Mouse (Mus musculus): ENCODE data around the gene Actb. TPM values are rescaled to one million over a fixed set of nuclear protein-coding genes. Genes with fewer than 3 reads are reported as not detected.
A peak's percentile ranks its signal among the peaks of the same experiment; 100 is the strongest.

Gene Actb
- polyA plus RNA-seq, 1 experiment from 2014 or later, result 5,943 TPM

DNA sequence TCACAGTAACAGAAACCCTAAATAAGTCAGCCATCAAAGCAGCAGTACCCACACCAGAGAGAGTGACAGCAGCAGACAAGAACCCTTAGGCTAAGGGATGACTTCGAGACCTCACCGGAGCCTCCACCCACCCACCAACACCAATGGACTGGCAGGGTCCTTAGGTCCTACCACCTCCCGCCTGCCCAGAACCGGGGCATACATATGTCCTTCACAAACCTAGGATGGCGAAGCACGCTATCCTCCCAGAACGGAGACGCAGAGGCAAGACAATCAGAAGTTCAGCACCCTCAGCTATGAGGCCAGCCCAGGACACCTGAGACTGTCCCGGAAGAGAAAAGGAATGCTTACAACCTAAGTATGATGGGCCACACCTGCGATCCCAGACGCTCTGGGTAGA is 24.1 kb downstream of the Actb start:
- Histone ChIP-seq H3K4me1 (replicated peaks) (peaks cover 34% of the 10 kb centered on the region), H3K4me3 (no peak overlapping the region), H3K9me3 (replicated peaks) (no peaks in the 10 kb centered on the region), H3K27me3 (no peaks in the 10 kb centered on the region), H3K9ac (no peak overlapping the region), H3K27ac (no peak overlapping the region), H3K4me2 (no peak overlapping the region), H3K36me3 (peaks cover 32% of the 10 kb centered on the region)
- no peak for ATAC-seq (replicated peaks; ENCODE audit: insufficient number of reproducible peaks, insufficient read depth, low FRiP score, low read depth)
- WGBS, result 84% methylated on average over 11 of the region's 11 CpGs

- Histone ChIP-seq H3K4me3 (no peak overlapping the region), H3K27ac (peak overlapping the region; percentile 66), H3K9ac (no peak overlapping the region), H3K36me3 (peaks cover 31% of the 10 kb centered on the region), H3K27me3 (no peaks in the 10 kb centered on the region), H3K4me2 (no peak overlapping the region), H3K9me3 (replicated peaks) (no peaks in the 10 kb centered on the region), H3K4me1 (replicated peaks) (peaks cover 33% of the 10 kb centered on the region)
- no peak for ATAC-seq (replicated peaks; ENCODE audit: insufficient number of reproducible peaks, insufficient read depth, low FRiP score, low read depth)
- WGBS, result 65% methylated on average over 8 of the region's 8 CpGs
Measured at GRCm38 (mm10) chr5:142881936-142882335, 24.6 kb downstream of the Actb start.

GRCm38 (mm10) chr5:142880806-142881516 is 25.6 kb downstream of the Actb start:
- peaks cover 24% of the 10 kb centered on the region for H3K36me3 ChIP-seq
- peak; percentile 35; the same call in 1 of the 2 replicates for ATAC-seq (replicated peaks; ENCODE audit: insufficient number of reproducible peaks, insufficient read depth, low FRiP score, low read depth)
- H3K9ac ChIP-seq, result no peak overlapping the region
- H3K27ac ChIP-seq, result peak overlapping the region; percentile 66
- no peaks in the 10 kb centered on the region for H3K27me3 ChIP-seq
- H3K4me1 ChIP-seq (replicated peaks), result peaks cover 30% of the 10 kb centered on the region
- no peak overlapping the region for H3K4me3 ChIP-seq
- H3K9me3 ChIP-seq (replicated peaks), result no peaks in the 10 kb centered on the region
- whole genome bisulfite sequencing, result 44% methylated on average over 13 of the region's 13 CpGs
- peak overlapping the region; percentile 18; the same call in 1 of the 2 replicates for H3K4me2 ChIP-seq

DNA sequence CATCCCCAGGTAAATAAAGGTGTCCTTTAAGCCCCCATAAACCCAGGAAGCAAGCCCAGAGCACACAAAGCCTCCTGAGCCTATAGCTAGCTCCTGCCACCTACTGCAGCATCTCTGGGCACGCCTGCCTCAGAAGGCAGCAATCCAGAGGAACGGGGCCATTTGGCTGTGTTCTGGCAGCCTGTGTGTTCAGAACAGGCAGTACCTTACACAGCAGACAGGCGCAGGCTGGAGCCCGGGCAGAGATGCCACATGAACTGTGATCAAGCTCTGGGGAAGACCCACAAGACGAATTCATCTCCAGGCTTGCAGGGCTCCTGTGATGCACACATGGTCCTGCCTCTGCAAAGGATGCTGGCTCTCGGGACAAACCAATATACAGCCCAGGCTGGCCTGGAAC is 26.3 kb downstream of the Actb start:
- Histone ChIP-seq H3K4me3 (no peak overlapping the region), H3K27ac (peak overlapping the region; percentile 66; the same call in 1 of the 2 replicates), H3K4me1 (replicated peaks) (peaks cover 30% of the 10 kb centered on the region), H3K4me2 (no peak overlapping the region), H3K36me3 (peaks cover 24% of the 10 kb centered on the region), H3K27me3 (no peaks in the 10 kb centered on the region), H3K9ac (no peak overlapping the region), H3K9me3 (replicated peaks) (no peaks in the 10 kb centered on the region)
- ATAC-seq (replicated peaks; ENCODE audit: insufficient number of reproducible peaks, insufficient read depth, low FRiP score, low read depth), result no peak
- 81% methylated on average over 6 of the region's 6 CpGs for WGBS

GRCm38 (mm10) chr5:142879318-142880175 is 27.0 kb downstream of the Actb start:
- no peak overlapping the region for H3K27ac ChIP-seq
- H3K4me1 ChIP-seq (replicated peaks), result peaks cover 30% of the 10 kb centered on the region
- no peaks in the 10 kb centered on the region for H3K27me3 ChIP-seq
- peaks cover 19% of the 10 kb centered on the region; the same call in 1 of the 2 replicates for H3K36me3 ChIP-seq
- no peak overlapping the region for H3K4me3 ChIP-seq
- WGBS, result 57% methylated on average over 8 of the region's 8 CpGs
- ATAC-seq (replicated peaks; ENCODE audit: insufficient number of reproducible peaks, insufficient read depth, low FRiP score, low read depth), result peak; percentile 61; the same call in 1 of the 2 replicates
- H3K9me3 ChIP-seq (replicated peaks), result no peaks in the 10 kb centered on the region
- H3K9ac ChIP-seq, result no peak overlapping the region
- H3K4me2 ChIP-seq, result no peak overlapping the region

DNA sequence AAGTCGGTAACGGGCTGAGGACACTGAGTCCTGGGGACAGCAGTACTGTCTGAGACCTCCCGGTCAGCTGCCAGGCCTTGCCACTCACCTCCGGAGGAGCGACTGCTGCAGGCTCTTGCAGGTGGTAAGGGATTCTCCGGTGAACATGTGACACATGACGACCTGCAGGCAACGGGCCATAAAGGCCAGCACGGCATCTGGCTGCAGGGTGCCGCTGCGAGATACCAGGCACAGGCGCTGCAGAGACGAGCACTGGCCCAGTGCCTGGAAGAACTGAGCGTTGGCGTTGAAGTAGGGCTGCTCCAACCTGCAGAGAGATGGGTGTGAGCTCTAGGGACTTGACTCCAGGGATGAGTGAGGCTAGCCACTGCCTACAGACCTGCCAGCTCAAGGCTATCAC is 28.0 kb downstream of the Actb start:
- H3K36me3 ChIP-seq, result peaks cover 19% of the 10 kb centered on the region; the same call in 1 of the 2 replicates

DNA sequence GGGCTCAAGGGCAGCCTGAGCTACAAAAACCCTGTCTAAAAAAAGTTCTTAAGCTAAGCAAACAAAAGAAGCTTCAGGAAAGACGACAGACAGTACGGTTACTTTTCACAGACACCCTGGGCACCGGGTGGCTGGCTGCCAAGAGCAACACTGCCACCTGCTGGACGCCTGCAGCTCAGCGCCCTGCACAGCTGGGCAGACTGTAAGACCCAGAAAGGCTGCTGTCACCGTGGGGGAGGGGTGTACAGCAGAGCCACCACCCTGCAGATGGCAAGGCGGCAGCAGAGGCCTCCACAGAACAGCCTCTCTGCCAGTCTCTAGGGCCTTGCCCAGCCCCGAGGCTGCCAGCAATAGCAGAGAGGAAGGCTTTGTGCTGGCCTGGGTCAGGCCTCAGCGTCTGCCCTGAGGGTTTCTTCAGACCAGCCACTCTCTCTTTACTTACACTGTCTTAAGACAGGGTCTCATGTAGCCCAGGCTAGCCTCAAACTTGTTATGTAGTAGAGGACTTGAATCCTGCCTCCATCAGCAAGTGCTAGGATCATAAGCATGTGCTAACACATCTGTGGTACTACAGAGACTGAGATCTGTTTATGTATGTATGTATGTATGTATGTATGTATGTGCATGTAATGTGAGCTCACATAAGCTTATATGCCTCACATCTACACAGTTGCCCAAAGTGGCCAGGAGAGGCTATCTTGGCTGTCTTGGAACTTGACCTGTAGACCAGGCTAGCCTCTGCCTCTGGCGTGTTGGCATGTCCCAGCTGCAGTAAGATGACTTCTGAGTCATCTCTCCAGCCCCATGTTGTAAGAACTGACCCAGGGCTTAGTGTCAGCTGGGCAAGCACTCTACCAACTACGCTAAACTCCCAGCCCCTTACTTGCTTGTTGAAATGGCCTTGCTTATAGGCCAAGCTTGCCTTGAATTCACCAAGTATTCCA is 28.9 kb downstream of the Actb start:
- H3K4me2 ChIP-seq, result no peak overlapping the region
- H3K4me3 ChIP-seq, result no peak overlapping the region
- 27% methylated on average over 11 of the region's 11 CpGs for WGBS
- H3K9me3 ChIP-seq (replicated peaks), result no peaks in the 10 kb centered on the region
- no peak overlapping the region for H3K27ac ChIP-seq
- H3K36me3 ChIP-seq, result peaks cover 20% of the 10 kb centered on the region; the same call in 1 of the 2 replicates
- H3K9ac ChIP-seq, result no peak overlapping the region
- peaks cover 30% of the 10 kb centered on the region for H3K4me1 ChIP-seq (replicated peaks)
- no peaks in the 10 kb centered on the region for H3K27me3 ChIP-seq
- ATAC-seq (replicated peaks; ENCODE audit: insufficient number of reproducible peaks, insufficient read depth, low FRiP score, low read depth), result no peak; the same call in 1 of the 2 replicates

More for the DNA sequence above, 28.0 kb downstream of the Actb start:
- Histone ChIP-seq H3K9ac (no peak overlapping the region), H3K9me3 (replicated peaks) (no peaks in the 10 kb centered on the region), H3K4me2 (no peak overlapping the region), H3K27me3 (no peaks in the 10 kb centered on the region), H3K4me3 (no peak overlapping the region), H3K27ac (no peak overlapping the region), H3K4me1 (replicated peaks) (peaks cover 30% of the 10 kb centered on the region)
- no peak for ATAC-seq (replicated peaks; ENCODE audit: insufficient number of reproducible peaks, insufficient read depth, low FRiP score, low read depth)
- WGBS, result 71% methylated on average over 15 of the region's 15 CpGs

DNA sequence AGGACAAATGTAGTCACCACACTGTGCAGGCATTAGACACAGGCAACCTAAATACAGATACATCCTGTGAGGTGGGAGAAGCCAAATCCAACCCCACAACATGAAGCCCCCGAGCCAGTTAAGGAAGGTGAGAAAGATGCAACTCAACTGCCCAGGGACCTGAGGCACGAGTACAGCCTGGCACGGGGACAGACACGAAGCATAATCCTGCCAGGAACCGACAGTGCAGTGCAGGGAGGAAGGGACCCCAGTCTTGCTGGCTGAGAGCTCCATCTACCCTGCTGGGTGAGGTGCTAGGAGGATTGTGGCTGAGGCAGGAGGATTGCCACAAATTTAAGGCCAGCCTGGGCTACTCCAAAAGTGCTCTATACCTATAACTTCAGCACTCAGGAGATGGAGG is 29.7 kb downstream of the Actb start:
- no peak overlapping the region for H3K9ac ChIP-seq
- no peak for ATAC-seq (replicated peaks; ENCODE audit: insufficient number of reproducible peaks, insufficient read depth, low FRiP score, low read depth)
- no peak overlapping the region for H3K27ac ChIP-seq
- H3K4me1 ChIP-seq (replicated peaks), result peaks cover 34% of the 10 kb centered on the region
- no peaks in the 10 kb centered on the region for H3K9me3 ChIP-seq (replicated peaks)
- H3K4me3 ChIP-seq, result no peak overlapping the region
- H3K36me3 ChIP-seq, result peaks cover 27% of the 10 kb centered on the region; the same call in 1 of the 2 replicates
- 80% methylated on average over 5 of the region's 5 CpGs for WGBS
- H3K4me2 ChIP-seq, result no peak overlapping the region
- H3K27me3 ChIP-seq, result no peaks in the 10 kb centered on the region

DNA sequence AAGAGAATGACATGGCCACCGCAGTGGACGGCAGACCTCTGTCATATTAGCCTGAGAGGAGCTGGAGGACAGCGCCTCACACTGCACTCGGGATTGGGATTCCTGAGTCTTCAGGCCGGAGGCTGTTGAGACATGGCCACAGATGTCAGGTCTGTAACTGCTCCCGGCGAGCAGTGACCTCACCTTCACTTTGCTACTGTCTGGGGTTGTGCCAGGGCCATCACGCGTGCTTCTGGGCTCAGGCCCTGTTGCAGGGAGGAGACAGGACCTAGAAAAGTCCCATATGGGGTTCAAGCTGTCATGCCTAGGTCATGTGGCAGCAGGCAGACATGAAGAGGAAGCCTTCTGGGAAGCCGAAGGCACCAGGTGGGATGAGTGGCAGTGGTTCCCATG is 31.0 kb downstream of the Actb start:
- 85% methylated on average over 10 of the region's 10 CpGs for WGBS
- no peak overlapping the region for H3K9ac ChIP-seq
- H3K27me3 ChIP-seq, result no peaks in the 10 kb centered on the region
- H3K36me3 ChIP-seq, result peaks cover 35% of the 10 kb centered on the region
- peaks cover 24% of the 10 kb centered on the region for H3K4me1 ChIP-seq (replicated peaks)
- ATAC-seq (replicated peaks; ENCODE audit: insufficient number of reproducible peaks, insufficient read depth, low FRiP score, low read depth), result no peak
- no peak overlapping the region for H3K4me2 ChIP-seq
- H3K9me3 ChIP-seq (replicated peaks), result no peaks in the 10 kb centered on the region
- no peak overlapping the region for H3K4me3 ChIP-seq
- H3K27ac ChIP-seq, result no peak overlapping the region

- Histone ChIP-seq H3K9ac (no peak overlapping the region), H3K9me3 (replicated peaks) (no peaks in the 10 kb centered on the region), H3K4me3 (no peak overlapping the region), H3K4me1 (replicated peaks) (peaks cover 19% of the 10 kb centered on the region), H3K4me2 (no peak overlapping the region), H3K27ac (no peak overlapping the region), H3K36me3 (peaks cover 35% of the 10 kb centered on the region), H3K27me3 (no peaks in the 10 kb centered on the region)
- no peak for ATAC-seq (replicated peaks; ENCODE audit: insufficient number of reproducible peaks, insufficient read depth, low FRiP score, low read depth)
- 89% methylated on average over 13 of the region's 13 CpGs for WGBS
Measured at GRCm38 (mm10) chr5:142874791-142875512, 31.6 kb downstream of the Actb start.
